Mouse (Mus musculus): Measurements from ENCODE around the gene Rpl23.

DNA sequence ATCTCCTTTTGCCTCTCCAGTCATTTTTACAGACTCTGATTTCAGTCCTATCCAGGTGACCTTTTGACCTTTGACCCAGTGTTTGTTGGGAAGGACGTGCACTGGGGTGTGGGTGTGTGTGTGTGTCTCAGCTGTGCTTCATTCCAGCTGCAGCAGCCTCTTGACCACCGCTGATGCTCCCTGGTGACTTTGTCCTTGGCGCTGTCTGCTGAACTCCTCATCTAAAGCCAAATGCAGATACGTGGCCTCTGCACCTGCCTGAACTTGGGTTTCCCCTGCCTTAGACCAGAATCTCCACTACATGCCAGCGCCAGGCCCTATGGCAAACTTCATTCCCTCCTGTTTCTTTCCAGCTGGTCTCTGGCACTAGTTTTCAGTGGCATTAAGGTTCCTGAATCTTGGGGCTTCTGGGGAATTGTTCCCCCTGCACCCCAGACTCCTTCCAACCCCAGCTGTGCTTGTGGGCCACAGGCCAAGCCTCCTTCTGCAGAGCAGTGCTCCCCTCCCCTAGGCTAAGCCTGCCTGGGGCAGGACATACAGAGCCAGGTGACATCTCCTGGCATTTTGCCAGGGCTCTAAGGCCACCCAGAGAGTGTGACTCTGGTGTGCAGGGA, 26.5 kb upstream of the Rpl23 start:
- no peak for TF ChIP-seq CTCF (IDR thresholded peaks at IDR 0.05; ENCODE audit: low read depth)
- TF ChIP-seq EP300 (IDR thresholded peaks at IDR 0.05; ENCODE audit: low read depth) = no peak

Measured in liver, embryonic 14.5 days (tissue).